Mouse (Mus musculus) kidney, postnatal 14 days (tissue): ENCODE results near the gene Dyrk3.
A peak's percentile ranks its signal among the peaks of the same experiment; 100 is the strongest.

ENCODE experiments used
- DNase-seq: peaks from one replicate; pipeline ENCODE4 v3.0.0; 2022; ENCODE audit warnings: mixed read lengths

The Dyrk3 gene

DNA sequence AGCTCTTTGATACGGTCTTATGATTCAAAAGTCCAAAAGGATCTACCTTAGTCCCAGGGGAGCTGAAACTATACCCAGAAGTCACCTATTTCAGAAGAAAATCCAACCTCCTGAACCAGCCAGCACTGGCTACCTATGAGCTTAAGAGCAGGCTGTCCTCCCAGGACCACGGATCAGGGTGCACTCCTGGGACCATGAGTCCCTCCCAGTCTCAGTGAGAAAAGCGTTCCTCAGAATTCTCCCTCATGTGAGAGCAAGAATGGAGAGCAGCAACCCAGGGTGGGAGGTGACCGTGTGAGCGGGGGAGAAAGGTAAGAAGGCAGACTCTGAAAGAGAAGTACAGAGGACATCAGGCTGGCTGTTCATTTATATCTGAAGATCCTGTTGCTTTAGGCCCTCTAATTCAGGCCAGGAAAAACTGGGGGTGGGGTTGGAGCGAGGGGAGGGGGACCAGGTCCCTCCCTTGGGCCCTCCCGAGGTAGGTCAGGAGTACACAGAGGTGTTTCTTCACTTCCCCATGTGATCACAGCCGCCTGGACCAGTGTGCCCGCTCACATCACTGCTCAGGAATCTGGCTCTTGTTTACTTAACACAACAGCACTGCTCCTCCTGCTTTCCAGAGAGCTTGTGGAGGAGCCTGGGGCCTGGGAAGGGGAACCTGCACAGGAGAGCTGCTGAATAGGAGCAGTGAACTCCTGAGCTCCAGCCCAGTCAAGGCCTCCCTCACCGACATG, 30.4 kb downstream of the Dyrk3 start:
- DNase-seq: peak; percentile 69

DNA sequence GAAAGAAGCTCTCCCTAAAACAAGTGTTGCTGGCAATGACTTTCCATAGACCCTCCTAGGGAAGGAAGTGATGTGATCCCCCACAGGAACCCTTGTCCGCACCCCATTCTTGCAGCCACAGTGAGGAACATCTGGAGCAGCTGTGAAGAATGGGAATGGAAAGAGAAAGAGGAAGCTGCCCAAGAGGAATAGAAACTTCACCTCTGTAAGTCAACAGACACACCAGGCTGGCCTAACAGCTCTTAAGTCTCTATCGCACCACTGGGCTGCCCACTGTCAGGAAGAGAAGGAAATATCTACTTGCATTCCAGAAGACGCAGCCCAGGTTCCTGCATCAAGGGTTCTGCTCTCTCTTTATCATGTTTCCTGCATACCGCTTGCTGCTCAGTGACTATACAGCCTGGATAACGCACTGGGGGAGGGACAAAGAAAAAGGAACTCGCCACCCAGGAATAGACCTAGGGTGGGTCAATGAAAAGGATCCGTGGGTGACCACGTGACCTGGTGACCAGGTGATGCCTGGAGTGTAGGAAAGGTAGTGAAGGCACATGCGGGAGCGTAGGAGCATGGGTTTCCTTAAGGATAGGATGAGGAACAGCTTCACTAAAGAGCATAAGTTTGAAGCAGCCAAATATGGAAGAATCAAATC, 34.2 kb downstream of the Dyrk3 start:
- no peak for DNase-seq

DNA sequence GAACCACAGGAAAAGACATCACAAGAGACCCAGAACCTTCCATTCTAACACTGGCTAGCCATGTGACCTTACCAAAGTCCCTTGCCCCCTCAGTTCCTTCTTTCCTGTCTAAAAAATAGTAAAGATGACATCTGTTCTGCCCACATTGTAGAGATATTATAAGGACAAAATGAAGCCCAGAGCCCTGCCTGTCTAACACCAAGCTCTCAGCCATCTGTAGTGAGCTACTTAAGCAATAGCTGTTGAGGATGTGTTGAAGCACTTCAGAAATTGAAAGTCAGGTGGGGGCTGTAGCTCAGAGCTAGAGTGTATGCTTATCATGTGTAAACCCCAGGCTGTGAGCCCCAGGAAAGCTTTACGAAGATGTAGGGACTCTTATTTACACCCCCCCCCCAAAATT, 37.3 kb downstream of the Dyrk3 start:
- DNase-seq: no peak

DNA sequence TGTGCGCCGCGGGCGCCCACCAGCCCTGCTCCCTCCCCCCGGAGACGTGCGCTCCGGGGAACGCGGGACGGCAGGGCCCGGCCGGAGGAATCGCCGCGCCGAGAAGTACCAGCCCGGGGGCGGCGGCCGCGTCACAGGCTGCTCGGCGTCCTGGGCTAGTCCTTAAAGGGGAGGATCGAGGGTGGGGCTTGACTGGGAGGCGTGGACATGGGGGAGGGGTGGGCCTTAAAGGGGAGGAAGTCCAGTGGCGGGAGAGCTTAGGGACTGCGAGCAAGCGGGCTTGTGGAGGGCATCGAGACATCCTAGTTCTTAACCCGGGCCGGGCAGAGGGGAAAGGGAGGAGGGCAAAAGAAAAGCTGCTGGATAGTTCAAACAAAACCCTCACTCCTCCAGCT, 40.4 kb downstream of the Dyrk3 start, which contains the start of gene Mapkapk2:
Gene Mapkapk2, minus strand, starts transcription at position 127 of the 395 bp plus-strand sequence.
- DNase-seq: peak; percentile 95

DNA sequence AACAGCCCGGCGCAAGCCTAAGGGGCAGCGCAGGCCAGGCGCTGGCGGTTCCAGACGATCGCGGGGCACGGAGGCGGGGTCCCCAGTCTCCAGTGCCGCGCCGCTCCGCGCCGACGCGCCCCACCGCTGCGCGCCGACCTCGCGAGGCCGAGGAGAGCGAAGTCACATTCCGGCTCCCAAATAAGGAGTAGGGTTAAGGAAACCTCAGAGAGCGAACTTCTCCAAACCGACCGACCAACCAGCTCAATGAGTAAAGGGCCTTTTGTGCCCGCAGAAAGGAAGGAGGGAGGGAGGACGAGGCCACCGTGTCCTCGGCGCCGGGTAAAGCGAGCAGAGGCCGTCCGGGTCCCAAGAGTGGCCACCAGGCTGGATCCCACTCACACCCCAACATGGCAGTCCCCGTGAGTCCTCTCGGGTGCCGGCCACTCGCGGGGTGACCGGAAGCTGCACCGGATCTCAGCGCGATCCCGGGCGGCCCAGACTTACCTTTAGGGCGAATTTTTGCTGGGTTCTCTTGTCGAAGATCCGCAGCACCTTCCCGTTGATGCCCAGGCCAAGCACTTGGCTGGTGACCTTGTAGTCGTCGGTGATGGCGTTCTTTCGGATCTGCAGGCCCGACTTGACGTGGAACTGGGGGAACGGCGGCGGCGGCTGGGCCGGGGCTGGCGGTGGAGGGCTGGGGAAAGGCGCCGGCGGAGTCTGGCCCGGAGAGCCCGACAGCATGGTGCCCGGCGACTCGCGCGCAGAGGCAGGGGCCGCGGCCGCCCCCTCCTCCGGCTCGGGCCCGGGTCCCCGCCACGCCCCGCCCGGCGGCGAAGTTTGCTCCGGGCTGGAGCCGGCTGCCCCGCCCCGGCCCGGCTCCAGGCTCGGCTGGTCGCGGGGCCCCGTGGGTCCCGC, 41.1 kb downstream of the Dyrk3 start:
- peak; percentile 82 for DNase-seq

DNA sequence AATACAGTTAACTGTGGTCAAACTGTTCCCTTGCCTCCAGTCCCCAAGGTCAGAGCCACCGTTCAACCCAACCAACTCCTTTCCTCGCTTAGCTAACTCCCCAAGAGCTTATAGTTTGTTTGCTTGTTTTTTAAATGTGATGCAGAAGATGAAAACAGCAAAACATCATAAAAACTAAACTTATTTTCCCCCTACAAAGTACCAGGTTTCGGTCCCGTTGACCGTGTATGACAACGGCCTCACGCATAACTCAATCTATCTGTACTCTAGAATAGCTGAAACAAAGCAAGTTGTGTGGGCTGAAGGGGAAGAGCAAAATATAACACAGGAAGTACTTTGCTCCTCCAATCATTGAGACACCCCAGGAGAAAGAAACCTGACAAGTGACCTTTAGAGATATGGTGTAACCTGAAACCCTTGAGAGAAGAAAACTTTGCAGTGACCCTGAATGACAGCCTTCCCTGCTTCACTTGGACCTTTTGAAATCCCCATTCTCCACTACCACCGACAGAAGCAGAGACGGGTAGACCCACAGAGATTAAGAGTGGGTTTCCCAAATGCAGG, 41.9 kb downstream of the Dyrk3 start:
- DNase-seq: no peak

DNA sequence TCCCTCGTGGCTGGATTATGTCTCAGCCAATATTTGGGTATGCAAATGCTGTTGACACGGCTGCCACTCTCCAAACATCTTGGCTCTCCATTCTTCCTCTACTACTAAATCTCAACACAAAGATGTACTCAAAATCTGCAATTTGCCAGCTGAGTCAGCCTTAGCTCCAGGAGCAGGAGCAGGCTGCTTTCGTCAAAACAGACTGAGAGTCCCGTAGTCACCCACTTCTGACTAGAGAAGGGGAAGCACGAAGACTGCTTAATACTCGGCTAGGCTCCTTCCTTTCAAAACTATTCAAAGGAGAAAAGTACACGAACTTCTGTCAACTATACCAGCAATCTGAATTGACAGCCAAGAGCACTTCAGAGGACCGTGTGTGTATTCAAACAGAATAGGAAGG, 42.6 kb downstream of the Dyrk3 start:
- no peak for DNase-seq

DNA sequence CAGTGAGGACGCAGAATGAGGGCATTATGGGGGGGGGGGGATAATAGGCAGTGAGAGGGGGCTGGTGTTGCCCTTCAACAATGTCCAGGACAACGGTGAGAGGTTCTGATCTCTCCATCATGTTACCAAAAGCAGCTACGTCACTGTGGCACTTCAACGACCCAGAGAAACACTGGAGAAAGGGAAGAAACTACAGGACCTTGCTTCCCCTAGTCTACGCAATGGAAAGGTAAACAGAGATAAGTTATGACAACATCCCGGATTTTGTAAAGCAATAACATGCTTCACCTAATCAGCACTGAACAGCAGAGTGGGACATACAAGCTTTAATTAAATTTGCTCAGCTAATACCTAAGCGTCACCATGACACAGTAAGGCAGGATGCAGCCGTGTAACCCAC, 44.3 kb downstream of the Dyrk3 start:
- DNase-seq: no peak

DNA sequence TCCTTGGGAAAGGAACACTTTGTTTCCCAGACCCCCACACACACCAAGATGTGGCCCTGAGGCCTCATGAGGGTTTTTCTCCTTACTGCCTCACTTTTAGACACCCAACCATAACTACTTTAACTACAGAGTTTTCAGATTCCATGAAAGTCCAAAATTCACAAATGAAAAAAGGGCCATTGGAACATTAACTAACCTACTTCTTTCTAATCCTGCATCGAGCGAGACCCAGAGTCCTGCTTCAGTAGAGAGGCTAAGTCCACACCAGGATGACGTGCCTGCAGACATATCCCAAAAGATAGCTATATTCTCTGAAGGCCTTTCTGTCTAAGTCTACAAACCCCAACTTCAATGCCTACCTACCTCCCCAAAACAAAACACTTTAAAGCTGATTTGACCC, 45.3 kb downstream of the Dyrk3 start:
- no peak for DNase-seq

DNA sequence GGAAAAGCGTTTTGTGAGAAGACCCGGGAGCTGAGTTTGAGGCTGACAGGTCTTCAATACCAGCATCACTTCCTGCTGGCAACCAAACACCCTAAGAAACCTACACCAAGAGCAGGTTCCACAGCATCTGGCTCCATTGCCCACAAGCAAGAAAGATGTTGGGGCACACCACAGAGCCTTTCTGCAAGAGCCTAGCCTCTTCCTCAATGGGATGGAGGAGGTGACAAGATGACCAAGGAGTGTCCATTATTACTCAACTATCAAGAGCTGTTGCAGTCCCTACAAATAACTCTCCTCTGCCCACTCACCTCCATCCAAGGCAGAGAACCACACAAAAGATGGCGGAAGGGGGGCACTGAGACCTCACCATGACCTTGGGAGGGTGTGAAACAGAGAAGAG, 46.0 kb downstream of the Dyrk3 start:
- no peak for DNase-seq

DNA sequence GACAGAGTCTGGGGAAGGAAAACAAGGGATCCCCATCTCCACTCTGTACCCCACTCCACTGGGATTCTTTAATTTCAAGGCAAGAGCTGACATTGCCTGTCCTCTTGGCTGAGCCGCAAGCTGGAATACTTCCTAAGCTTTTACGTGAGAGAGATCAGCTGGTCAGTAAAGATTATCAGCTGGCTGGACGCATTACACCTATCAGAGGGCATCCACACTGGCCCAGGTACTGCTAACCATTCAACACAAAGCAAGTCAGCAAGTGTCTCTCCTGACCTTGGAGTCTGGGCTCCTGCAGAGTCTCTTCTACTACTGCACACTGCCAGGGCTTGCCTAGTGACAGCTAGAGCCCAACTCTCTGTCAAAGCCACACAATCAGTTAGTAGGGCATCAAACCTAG, 46.7 kb downstream of the Dyrk3 start:
- DNase-seq: no peak

DNA sequence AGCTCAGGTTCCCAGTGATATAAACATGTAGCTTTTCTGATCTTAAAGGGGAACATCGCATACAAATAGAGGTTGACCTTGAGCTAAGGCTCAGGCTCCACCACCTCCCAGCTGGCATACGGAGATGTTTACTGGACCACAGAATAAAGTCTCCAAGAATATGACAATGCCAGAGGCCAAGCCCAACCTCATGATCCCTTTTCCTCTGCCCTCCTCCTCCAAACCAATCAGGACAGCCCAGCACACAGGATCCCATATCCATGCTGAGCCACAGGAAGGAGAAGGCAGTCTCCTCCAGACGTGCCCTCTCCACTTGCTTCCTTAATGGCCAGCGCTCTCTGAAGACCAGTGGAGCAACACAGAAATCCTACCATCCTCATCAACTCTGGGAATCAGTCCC, 47.3 kb downstream of the Dyrk3 start:
- DNase-seq: no peak

DNA sequence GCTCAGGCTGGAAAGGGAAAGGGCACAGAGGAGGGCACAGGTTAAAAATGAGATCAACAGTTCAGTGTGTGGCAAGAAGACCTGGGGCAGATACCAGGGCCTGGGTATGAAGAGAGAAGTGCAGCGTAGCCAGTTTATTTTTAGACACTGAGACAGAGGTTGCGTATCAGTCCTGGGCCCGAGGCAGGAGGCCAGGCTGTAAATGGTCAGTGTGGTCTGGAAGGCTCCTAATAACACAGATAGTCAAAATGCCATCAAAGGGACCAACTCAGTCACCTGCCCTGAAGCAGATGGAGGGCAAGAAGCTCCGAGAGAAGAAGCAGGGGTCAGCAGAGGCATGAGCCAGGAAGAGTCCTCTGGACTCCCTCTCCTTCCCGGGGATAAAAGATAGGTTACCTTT, 47.9 kb downstream of the Dyrk3 start:
- no peak for DNase-seq

DNA sequence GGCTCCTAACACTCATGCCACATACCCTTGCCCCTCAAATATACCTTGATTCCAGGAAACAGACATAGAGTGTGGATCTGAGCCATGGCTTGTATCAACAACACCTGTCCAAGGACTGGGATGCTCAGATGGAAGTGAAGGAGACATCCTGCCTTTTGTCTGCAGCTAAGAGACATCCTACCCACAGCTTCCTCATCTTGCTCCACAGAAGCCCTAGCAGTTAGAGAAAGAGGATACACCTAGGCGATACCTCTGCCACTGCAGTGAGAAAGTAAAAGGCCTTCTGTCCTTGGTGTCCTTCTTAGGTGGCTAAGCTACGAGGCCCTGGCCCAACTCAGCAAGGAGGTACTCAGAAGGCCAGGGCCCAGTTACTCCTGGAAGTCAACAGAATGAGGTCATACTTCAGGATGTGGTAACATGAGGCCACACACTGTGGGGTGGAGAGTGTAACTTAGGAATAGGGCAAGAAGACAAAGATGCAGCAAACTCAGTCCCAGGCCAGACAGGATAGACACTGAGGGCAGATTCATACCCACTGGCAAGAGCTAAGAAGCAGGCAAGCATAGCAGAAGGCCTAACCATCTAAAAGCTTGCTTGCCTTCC, 48.5 kb downstream of the Dyrk3 start:
- no peak for DNase-seq

DNA sequence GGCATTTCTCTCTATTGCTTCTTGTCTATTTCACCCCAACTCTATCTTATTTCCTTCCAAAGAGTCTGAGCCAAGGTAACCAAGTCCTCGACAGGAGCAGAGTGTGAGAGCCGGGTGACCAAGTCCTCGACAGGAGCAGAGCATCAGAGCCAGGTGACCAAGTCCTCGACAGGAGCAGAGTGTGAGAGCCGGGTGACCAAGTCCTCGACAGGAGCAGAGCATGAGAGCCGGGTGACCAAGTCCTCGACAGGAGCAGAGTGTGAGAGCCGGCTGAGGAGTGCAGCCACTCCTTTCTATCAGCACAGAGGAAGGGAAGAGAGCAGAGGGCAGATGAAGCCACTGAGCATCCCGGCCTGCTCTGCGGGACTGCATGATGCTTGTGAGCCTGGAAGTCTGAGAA, 49.6 kb downstream of the Dyrk3 start:
- DNase-seq: no peak

DNA sequence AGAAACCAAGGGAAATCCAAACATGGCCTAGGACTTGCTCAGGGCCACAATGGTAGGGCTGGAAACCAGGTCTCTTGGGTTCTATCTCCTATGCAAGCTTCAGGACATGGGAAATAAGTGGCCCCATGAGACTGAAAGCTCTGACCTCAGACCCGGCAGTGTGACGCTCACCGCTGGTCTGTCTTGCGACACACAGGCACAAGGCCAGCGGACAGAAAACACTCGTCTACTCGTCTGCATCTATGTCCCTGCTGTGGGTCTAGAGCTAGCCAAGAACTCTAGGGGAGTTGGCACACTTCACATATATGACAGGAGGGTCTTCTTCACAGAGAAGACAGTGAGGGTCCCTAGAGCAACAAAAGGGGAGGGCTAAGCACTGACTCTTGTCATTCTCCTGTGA, 51.2 kb downstream of the Dyrk3 start:
- peak; percentile 70 for DNase-seq

DNA sequence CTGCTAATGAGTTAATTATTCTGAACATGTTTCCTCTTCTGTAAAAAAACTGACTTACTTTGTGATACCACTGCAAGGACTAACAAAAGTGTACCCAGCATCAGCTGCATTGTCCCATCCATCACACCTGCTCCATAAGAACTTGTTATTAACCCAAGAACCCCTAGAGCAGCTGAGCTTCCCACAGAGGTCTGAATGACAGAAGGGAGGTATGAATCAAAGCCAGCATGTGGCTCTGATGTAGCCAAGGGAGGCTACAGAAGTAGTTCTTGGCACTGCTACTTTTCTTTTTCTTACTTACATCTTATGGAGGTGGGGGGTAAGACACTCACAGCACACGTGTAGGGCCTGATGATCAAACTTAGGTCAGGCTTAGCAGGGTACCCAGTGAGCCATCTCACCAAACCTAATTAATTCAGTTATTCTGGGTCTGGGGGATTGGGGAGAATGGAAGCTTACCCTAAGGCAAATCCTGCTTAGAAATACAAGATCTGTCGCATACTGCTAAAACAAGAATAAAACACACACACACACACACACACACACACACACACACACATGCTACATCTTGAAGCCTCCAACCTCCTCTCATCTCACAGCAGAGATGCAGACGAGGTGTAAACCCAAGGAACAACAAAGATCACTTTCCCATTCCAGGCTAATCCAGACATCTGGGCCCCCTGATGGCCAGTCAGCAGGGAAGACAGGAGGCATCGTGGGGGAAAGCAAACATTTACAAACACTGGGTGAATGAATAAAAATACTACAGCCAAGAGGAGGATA, 52.0 kb downstream of the Dyrk3 start:
- no peak for DNase-seq

DNA sequence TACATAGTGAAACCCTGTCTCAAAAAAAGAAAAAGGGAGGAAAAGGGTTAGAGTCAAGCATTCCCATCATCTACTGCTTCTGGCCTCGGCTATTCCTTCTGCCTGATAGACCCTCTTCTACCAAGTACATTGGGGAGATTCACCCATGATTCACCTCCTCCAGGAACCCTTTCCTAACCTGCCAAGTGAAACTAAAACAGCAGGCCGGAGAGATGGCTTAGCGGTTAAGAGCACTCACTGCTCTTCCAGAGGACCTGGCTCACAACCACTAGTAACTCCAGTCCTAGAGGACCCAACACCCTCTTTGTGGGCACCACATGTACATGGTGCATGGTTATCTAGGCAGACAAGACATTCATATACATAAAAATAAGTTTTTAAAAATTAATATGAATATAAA, 52.9 kb downstream of the Dyrk3 start:
- no peak for DNase-seq

DNA sequence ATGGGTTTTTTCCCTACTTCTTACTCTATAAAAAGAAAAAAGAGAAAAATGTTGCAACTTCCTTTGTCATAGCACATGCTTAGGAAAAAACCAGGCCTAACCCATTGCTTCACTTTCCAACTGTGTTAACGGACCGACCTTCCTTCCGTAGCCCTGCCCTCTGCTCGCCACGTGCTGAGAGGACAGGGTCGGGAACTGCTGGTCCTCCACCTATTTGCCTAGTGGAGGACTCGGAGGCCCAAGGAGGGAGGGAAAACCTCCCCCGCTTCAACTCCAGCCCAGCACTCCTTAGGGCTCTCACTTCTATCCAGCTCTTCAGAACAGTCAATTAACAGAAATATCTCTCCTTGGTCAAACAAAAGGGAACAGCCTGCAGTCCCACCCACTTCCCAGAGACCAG, 53.9 kb downstream of the Dyrk3 start:
- peak; percentile 59 for DNase-seq

DNA sequence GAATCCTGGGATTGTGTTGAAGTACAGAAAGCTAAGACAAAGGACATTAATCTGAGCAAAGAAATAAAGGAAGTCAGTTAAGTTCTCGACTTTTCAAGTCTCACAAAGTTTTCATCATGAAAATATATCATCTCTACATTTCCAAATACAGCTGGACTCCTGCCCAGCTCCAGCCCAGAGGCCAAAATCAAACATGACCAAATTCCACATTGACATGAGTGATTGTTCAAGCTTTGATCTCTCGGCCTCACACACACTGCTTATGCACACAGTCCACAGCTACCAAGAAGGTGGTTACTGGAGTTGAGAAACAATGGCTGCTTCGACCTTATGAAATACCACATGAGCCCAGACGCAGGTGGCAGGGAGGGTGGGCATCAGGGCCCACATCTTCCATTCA, 54.5 kb downstream of the Dyrk3 start:
- DNase-seq: peak; percentile 75

DNA sequence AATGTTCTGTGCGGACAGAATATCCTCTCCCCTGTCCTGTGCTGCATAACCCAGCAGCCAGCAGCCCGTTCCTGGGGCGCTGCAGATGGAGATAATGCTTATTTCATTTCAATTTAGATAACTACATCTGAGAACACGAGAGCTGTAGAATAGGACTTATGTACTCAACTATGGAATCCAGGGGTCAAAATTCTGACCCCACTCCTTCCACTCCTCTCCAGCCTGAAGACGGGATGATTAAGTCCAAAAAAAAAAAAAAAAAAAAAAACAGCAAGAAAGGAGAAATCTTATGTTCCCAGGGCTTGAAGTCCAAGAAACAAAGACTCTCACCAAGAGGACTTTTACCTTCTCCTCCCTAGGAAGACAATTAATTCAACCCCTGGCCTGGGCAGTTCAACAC, 55.0 kb downstream of the Dyrk3 start:
- DNase-seq: no peak

DNA sequence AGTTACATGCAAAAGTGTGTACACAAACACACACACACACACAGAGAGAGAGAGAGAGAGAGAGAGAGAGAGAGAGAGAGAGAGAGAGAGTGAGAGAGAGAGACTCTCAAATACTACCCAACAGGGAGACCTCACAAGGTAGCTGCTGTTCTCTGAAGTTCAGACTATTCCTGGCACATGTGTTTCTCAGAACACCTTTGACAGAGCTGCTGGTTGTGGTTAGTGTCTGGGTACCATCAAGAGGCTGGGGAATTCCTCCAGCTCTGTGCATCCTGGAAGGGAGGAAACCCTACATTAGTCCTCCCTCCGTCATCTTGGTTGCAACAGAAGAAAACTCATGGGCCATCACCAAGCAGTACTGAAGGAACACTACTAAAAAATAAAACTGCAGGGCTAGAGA, 57.5 kb downstream of the Dyrk3 start:
- DNase-seq: no peak
